Mouse (Mus musculus): ENCODE results near the gene Lrtm1. TPM values are rescaled to one million over a fixed set of nuclear protein-coding genes. Genes with fewer than 3 reads are reported as not detected.

Lrtm1 gene
- polyA plus RNA-seq, 1 experiment from 2014 or later, result 0.62 TPM

- no peaks in the 10 kb centered on the region for H3K36me3 ChIP-seq (ENCODE audit: control insufficient read depth, insufficient read depth, low read length)
- H3K9me3 ChIP-seq (ENCODE audit: control insufficient read depth, low read length), result no peaks in the 10 kb centered on the region
- no peak for DNase-seq (ENCODE audit: low spot score)
- H3K4me2 ChIP-seq (replicated peaks; ENCODE audit: low read depth, low read length), result no peak overlapping the region
- no peak for ATAC-seq (ENCODE audit: low FRiP score)
- H3K4me3 ChIP-seq (ENCODE audit: low read depth, low read length), result no peak overlapping the region
- H3K4me1 ChIP-seq (replicated peaks; ENCODE audit: control insufficient read depth, insufficient read depth, low read length), result 0 out of 2 replicates have a peak, but pooled peaks cover 2% of the 10 kb centered on the region
- no peak overlapping the region for H3K9ac ChIP-seq (ENCODE audit: low read depth, low read length)
- no peaks in the 10 kb centered on the region for H3K27me3 ChIP-seq (ENCODE audit: control insufficient read depth, insufficient read depth, low read length)
- WGBS, result 93% methylated on average over 4 of the region's 4 CpGs
- H3K27ac ChIP-seq (ENCODE audit: low read depth, low read length), result no peak overlapping the region
Measured at GRCm38 (mm10) chr14:29009644-29010043, 8.4 kb upstream of the Lrtm1 start.

- no peak for ATAC-seq (ENCODE audit: low FRiP score)
- Histone ChIP-seq H3K9me3 (ENCODE audit: control insufficient read depth, low read length) (no peaks in the 10 kb centered on the region), H3K4me1 (replicated peaks; ENCODE audit: control insufficient read depth, insufficient read depth, low read length) (peaks cover 5% of the 10 kb centered on the region), H3K4me2 (replicated peaks; ENCODE audit: low read depth, low read length) (no peak overlapping the region), H3K9ac (ENCODE audit: low read depth, low read length) (no peak overlapping the region), H3K36me3 (ENCODE audit: control insufficient read depth, insufficient read depth, low read length) (no peaks in the 10 kb centered on the region), H3K4me3 (ENCODE audit: low read depth, low read length) (no peak overlapping the region), H3K27ac (ENCODE audit: low read depth, low read length) (no peak overlapping the region), H3K27me3 (ENCODE audit: control insufficient read depth, insufficient read depth, low read length) (no peaks in the 10 kb centered on the region)
- whole genome bisulfite sequencing, result 78% methylated on average over 3 of the region's 3 CpGs
- DNase-seq (ENCODE audit: low spot score), result no peak
Measured at GRCm38 (mm10) chr14:29013161-29013560, 4.8 kb upstream of the Lrtm1 start.

GRCm38 (mm10) chr14:29014680-29015079 lies 3.3 kb upstream of the Lrtm1 start:
- ATAC-seq (ENCODE audit: low FRiP score), result no peak
- no peak overlapping the region for H3K27ac ChIP-seq (ENCODE audit: low read depth, low read length)

GRCm38 (mm10) chr14:29015896-29016295 lies 2.1 kb upstream of the Lrtm1 start:
- WGBS, result 25% methylated on average over 5 of the region's 5 CpGs
- H3K4me1 ChIP-seq (replicated peaks; ENCODE audit: control insufficient read depth, insufficient read depth, low read length), result peaks cover 5% of the 10 kb centered on the region

More at GRCm38 (mm10) chr14:29014680-29015079, 3.3 kb upstream of the Lrtm1 start:
- WGBS, result 85% methylated on average over 2 of the region's 2 CpGs
- Histone ChIP-seq H3K27me3 (ENCODE audit: control insufficient read depth, insufficient read depth, low read length) (no peaks in the 10 kb centered on the region), H3K4me2 (replicated peaks; ENCODE audit: low read depth, low read length) (no peak overlapping the region), H3K9me3 (ENCODE audit: control insufficient read depth, low read length) (no peaks in the 10 kb centered on the region), H3K4me1 (replicated peaks; ENCODE audit: control insufficient read depth, insufficient read depth, low read length) (peaks cover 7% of the 10 kb centered on the region), H3K36me3 (ENCODE audit: control insufficient read depth, insufficient read depth, low read length) (no peaks in the 10 kb centered on the region), H3K4me3 (ENCODE audit: low read depth, low read length) (no peak overlapping the region), H3K9ac (ENCODE audit: low read depth, low read length) (no peak overlapping the region)
- no peak for DNase-seq (ENCODE audit: low spot score)

GRCm38 (mm10) chr14:29018316-29019000 lies 450 bp downstream of the Lrtm1 start:
- ATAC-seq (ENCODE audit: low FRiP score) (no peak), DNase-seq (ENCODE audit: low spot score) (no peak)
- Histone ChIP-seq H3K4me2 (replicated peaks; ENCODE audit: low read depth, low read length) (no peak overlapping the region), H3K27ac (ENCODE audit: low read depth, low read length) (peak overlapping the region; percentile 34; the same call in 1 of the 2 replicates), H3K4me3 (ENCODE audit: low read depth, low read length) (no peak overlapping the region), H3K4me1 (replicated peaks; ENCODE audit: control insufficient read depth, insufficient read depth, low read length) (peaks cover 5% of the 10 kb centered on the region), H3K9ac (ENCODE audit: low read depth, low read length) (no peak overlapping the region), H3K27me3 (ENCODE audit: control insufficient read depth, insufficient read depth, low read length) (no peaks in the 10 kb centered on the region), H3K9me3 (ENCODE audit: control insufficient read depth, low read length) (no peaks in the 10 kb centered on the region), H3K36me3 (ENCODE audit: control insufficient read depth, insufficient read depth, low read length) (no peaks in the 10 kb centered on the region)
- WGBS, result 26% methylated on average over 7 of the region's 7 CpGs

More at GRCm38 (mm10) chr14:29015896-29016295, 2.1 kb upstream of the Lrtm1 start:
- peak; percentile 77 for ATAC-seq (ENCODE audit: low FRiP score)
- no peaks in the 10 kb centered on the region for H3K9me3 ChIP-seq (ENCODE audit: control insufficient read depth, low read length)
- peak; percentile 85 for DNase-seq (ENCODE audit: low spot score)
- H3K27me3 ChIP-seq (ENCODE audit: control insufficient read depth, insufficient read depth, low read length), result no peaks in the 10 kb centered on the region
- no peak overlapping the region for H3K4me2 ChIP-seq (replicated peaks; ENCODE audit: low read depth, low read length)
- no peak overlapping the region for H3K4me3 ChIP-seq (ENCODE audit: low read depth, low read length)
- peak overlapping the region; percentile 0; the same call in 1 of the 2 replicates for H3K27ac ChIP-seq (ENCODE audit: low read depth, low read length)
- H3K36me3 ChIP-seq (ENCODE audit: control insufficient read depth, insufficient read depth, low read length), result no peaks in the 10 kb centered on the region
- no peak overlapping the region for H3K9ac ChIP-seq (ENCODE audit: low read depth, low read length)

GRCm38 (mm10) chr14:29021295-29021694 lies 3.3 kb downstream of the Lrtm1 start:
- no peak overlapping the region for H3K4me3 ChIP-seq (ENCODE audit: low read depth, low read length)
- no peaks in the 10 kb centered on the region for H3K36me3 ChIP-seq (ENCODE audit: control insufficient read depth, insufficient read depth, low read length)
- H3K9me3 ChIP-seq (ENCODE audit: control insufficient read depth, low read length), result no peaks in the 10 kb centered on the region
- H3K9ac ChIP-seq (ENCODE audit: low read depth, low read length), result no peak overlapping the region
- H3K4me1 ChIP-seq (replicated peaks; ENCODE audit: control insufficient read depth, insufficient read depth, low read length), result peaks cover 2% of the 10 kb centered on the region; the same call in 1 of the 2 replicates
- no peak overlapping the region for H3K27ac ChIP-seq (ENCODE audit: low read depth, low read length)
- 88% methylated on average over 4 of the region's 4 CpGs for WGBS
- no peak overlapping the region for H3K4me2 ChIP-seq (replicated peaks; ENCODE audit: low read depth, low read length)
- no peak for ATAC-seq (ENCODE audit: low FRiP score)
- no peaks in the 10 kb centered on the region for H3K27me3 ChIP-seq (ENCODE audit: control insufficient read depth, insufficient read depth, low read length)
- DNase-seq (ENCODE audit: low spot score), result no peak

- peaks cover 2% of the 10 kb centered on the region; the same call in 1 of the 2 replicates for H3K4me1 ChIP-seq (replicated peaks; ENCODE audit: control insufficient read depth, insufficient read depth, low read length)
- no peak overlapping the region for H3K9ac ChIP-seq (ENCODE audit: low read depth, low read length)
- H3K27me3 ChIP-seq (ENCODE audit: control insufficient read depth, insufficient read depth, low read length), result no peaks in the 10 kb centered on the region
- no peak overlapping the region for H3K4me3 ChIP-seq (ENCODE audit: low read depth, low read length)
- no peak for ATAC-seq (ENCODE audit: low FRiP score)
- H3K9me3 ChIP-seq (ENCODE audit: control insufficient read depth, low read length), result no peaks in the 10 kb centered on the region
- 91% methylated on average over 4 of the region's 4 CpGs for WGBS
- H3K4me2 ChIP-seq (replicated peaks; ENCODE audit: low read depth, low read length), result no peak overlapping the region
- H3K36me3 ChIP-seq (ENCODE audit: control insufficient read depth, insufficient read depth, low read length), result no peaks in the 10 kb centered on the region
- DNase-seq (ENCODE audit: low spot score), result no peak
- H3K27ac ChIP-seq (ENCODE audit: low read depth, low read length), result no peak overlapping the region
Measured at GRCm38 (mm10) chr14:29023246-29023645, 5.2 kb downstream of the Lrtm1 start.

GRCm38 (mm10) chr14:29025335-29025734 lies 7.3 kb downstream of the Lrtm1 start:
- no peaks in the 10 kb centered on the region for H3K9me3 ChIP-seq (ENCODE audit: control insufficient read depth, low read length)
- H3K4me2 ChIP-seq (replicated peaks; ENCODE audit: low read depth, low read length), result no peak overlapping the region
- WGBS, result 86% methylated on average over 6 of the region's 6 CpGs
- H3K4me1 ChIP-seq (replicated peaks; ENCODE audit: control insufficient read depth, insufficient read depth, low read length), result no peaks in the 10 kb centered on the region
- H3K27me3 ChIP-seq (ENCODE audit: control insufficient read depth, insufficient read depth, low read length), result no peaks in the 10 kb centered on the region
- H3K27ac ChIP-seq (ENCODE audit: low read depth, low read length), result no peak overlapping the region
- H3K4me3 ChIP-seq (ENCODE audit: low read depth, low read length), result no peak overlapping the region
- ATAC-seq (ENCODE audit: low FRiP score) (no peak), DNase-seq (ENCODE audit: low spot score) (no peak)
- no peaks in the 10 kb centered on the region for H3K36me3 ChIP-seq (ENCODE audit: control insufficient read depth, insufficient read depth, low read length)
- H3K9ac ChIP-seq (ENCODE audit: low read depth, low read length), result no peak overlapping the region

GRCm38 (mm10) chr14:29027276-29027675 lies 9.3 kb downstream of the Lrtm1 start:
- 85% methylated on average over 5 of the region's 5 CpGs for WGBS
- Histone ChIP-seq H3K9ac (ENCODE audit: low read depth, low read length) (no peak overlapping the region), H3K36me3 (ENCODE audit: control insufficient read depth, insufficient read depth, low read length) (no peaks in the 10 kb centered on the region), H3K27ac (ENCODE audit: low read depth, low read length) (no peak overlapping the region), H3K4me2 (replicated peaks; ENCODE audit: low read depth, low read length) (no peak overlapping the region), H3K27me3 (ENCODE audit: control insufficient read depth, insufficient read depth, low read length) (no peaks in the 10 kb centered on the region), H3K4me1 (replicated peaks; ENCODE audit: control insufficient read depth, insufficient read depth, low read length) (no peaks in the 10 kb centered on the region), H3K4me3 (ENCODE audit: low read depth, low read length) (no peak overlapping the region), H3K9me3 (ENCODE audit: control insufficient read depth, low read length) (no peaks in the 10 kb centered on the region)
- ATAC-seq (ENCODE audit: low FRiP score), result no peak
- no peak for DNase-seq (ENCODE audit: low spot score)

All from hindbrain, embryonic 11.5 days (tissue).